Mouse (Mus musculus): ENCODE results near the gene Gpr89. TPM values are rescaled to one million over a fixed set of nuclear protein-coding genes. Genes with fewer than 3 reads are reported as not detected.

The Gpr89 gene
- polyA plus RNA-seq, 1 experiment, result 22.4 TPM

DNA sequence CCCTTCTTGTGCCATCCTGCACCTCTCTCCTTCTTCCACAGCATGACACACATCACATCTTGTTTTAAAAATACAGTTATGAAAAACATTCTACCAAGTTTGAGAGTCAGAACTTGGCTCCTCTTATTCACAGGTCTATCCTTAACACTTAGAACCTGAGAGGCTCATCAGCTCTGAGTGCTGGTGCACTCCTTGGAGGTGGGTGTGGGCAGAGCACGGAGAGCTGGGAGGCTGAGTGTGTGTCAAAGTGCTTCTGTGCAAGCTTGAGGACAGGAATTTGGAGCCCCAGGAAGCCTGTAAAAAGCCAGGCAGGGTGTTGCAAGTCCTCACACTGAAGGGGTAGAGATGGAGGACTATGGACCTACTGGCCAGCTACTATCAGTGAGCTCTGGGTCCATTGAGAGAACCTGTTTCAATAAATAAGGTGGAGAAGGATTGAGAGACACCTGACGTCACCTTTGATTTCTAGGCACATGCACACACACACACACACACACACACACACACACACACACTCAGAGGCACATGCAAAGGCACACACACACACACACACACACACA is 55.9 kb downstream of the Gpr89 start:
- TF ChIP-seq POLR2A (IDR thresholded peaks at IDR 0.05; ENCODE audit: extremely low read depth, insufficient read depth, low read length), result no peak
- TF ChIP-seq CTCF (IDR thresholded peaks at IDR 0.05; ENCODE audit: extremely low read depth, insufficient read depth, low read length), result no peak
- no peak overlapping the region for H3K4me3 ChIP-seq (ENCODE audit: insufficient read depth, low read length)
- no peaks in the 10 kb centered on the region for H3K4me1 ChIP-seq (ENCODE audit: control insufficient read depth, insufficient read depth, low read length)
- no peak overlapping the region for H3K27ac ChIP-seq (ENCODE audit: insufficient read depth, low read length)

- no peak overlapping the region for H3K27ac ChIP-seq (ENCODE audit: insufficient read depth, low read length)
- H3K4me1 ChIP-seq (ENCODE audit: control insufficient read depth, insufficient read depth, low read length), result no peaks in the 10 kb centered on the region
- H3K4me3 ChIP-seq (ENCODE audit: insufficient read depth, low read length), result no peak overlapping the region
- TF ChIP-seq POLR2A (IDR thresholded peaks at IDR 0.05; ENCODE audit: extremely low read depth, insufficient read depth, low read length) (no peak), CTCF (IDR thresholded peaks at IDR 0.05; ENCODE audit: extremely low read depth, insufficient read depth, low read length) (no peak)
Measured at GRCm38 (mm10) chr3:96848470-96848869, 56.7 kb downstream of the Gpr89 start.

GRCm38 (mm10) chr3:96847661-96848060 is 57.5 kb downstream of the Gpr89 start:
- Histone ChIP-seq H3K27ac (ENCODE audit: insufficient read depth, low read length) (no peak overlapping the region), H3K4me1 (ENCODE audit: control insufficient read depth, insufficient read depth, low read length) (no peaks in the 10 kb centered on the region), H3K4me3 (ENCODE audit: insufficient read depth, low read length) (no peak overlapping the region)
- TF ChIP-seq POLR2A (IDR thresholded peaks at IDR 0.05; ENCODE audit: extremely low read depth, insufficient read depth, low read length), result no peak
- no peak for TF ChIP-seq CTCF (IDR thresholded peaks at IDR 0.05; ENCODE audit: extremely low read depth, insufficient read depth, low read length)

GRCm38 (mm10) chr3:96846985-96847384 is 58.2 kb downstream of the Gpr89 start:
- no peak overlapping the region for H3K4me3 ChIP-seq (ENCODE audit: insufficient read depth, low read length)
- H3K4me1 ChIP-seq (ENCODE audit: control insufficient read depth, insufficient read depth, low read length), result no peaks in the 10 kb centered on the region
- H3K27ac ChIP-seq (ENCODE audit: insufficient read depth, low read length), result no peak overlapping the region
- TF ChIP-seq POLR2A (IDR thresholded peaks at IDR 0.05; ENCODE audit: extremely low read depth, insufficient read depth, low read length), result no peak
- TF ChIP-seq CTCF (IDR thresholded peaks at IDR 0.05; ENCODE audit: extremely low read depth, insufficient read depth, low read length), result no peak

DNA sequence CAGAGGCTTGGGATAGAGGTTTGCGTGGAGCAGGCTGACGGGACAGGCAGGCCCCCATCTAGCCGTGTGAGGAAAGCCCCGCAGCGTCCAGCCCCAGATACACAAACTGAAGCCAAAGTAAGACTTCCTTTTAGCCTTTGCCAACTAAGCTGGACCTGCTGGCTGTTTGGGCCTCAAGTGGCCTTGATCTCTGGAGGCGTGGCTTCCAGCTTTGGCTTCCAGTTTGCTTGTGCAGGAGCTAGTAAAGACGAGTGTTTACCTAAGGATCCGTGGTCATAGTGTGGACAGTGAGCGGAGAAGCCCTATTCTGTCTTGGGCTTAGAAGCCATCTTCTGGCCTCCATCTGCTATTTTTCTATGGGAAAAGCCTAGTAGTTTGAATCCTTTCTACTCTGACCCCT is 59.3 kb downstream of the Gpr89 start:
- Histone ChIP-seq H3K4me1 (ENCODE audit: control insufficient read depth, insufficient read depth, low read length) (no peaks in the 10 kb centered on the region), H3K27ac (ENCODE audit: insufficient read depth, low read length) (no peak overlapping the region), H3K4me3 (ENCODE audit: insufficient read depth, low read length) (no peak overlapping the region)
- TF ChIP-seq CTCF (IDR thresholded peaks at IDR 0.05; ENCODE audit: extremely low read depth, insufficient read depth, low read length) (no peak), POLR2A (IDR thresholded peaks at IDR 0.05; ENCODE audit: extremely low read depth, insufficient read depth, low read length) (no peak)

DNA sequence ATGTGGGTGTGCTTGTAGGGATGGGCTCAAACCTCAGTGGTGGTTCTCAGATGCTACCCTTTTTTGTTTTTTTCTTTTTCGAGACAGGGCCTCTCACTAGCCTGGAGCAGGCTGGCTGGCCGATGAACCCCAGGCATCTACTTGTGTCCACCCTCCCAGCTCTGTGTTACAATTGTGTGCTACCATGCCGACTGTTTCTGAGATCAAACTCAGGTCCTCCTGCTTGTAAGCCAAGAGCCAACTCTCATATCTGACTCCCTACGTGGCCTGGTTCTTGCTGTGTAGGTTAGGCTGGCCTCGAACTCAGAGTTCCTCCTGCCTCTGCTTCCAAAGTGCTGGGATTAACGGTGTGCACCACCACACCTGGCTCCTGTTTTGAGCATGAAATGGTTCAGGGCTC is 60.0 kb downstream of the Gpr89 start:
- TF ChIP-seq CTCF (IDR thresholded peaks at IDR 0.05; ENCODE audit: extremely low read depth, insufficient read depth, low read length) (no peak), POLR2A (IDR thresholded peaks at IDR 0.05; ENCODE audit: extremely low read depth, insufficient read depth, low read length) (no peak)
- Histone ChIP-seq H3K4me1 (ENCODE audit: control insufficient read depth, insufficient read depth, low read length) (no peaks in the 10 kb centered on the region), H3K27ac (ENCODE audit: insufficient read depth, low read length) (no peak overlapping the region), H3K4me3 (ENCODE audit: insufficient read depth, low read length) (no peak overlapping the region)

GRCm38 (mm10) chr3:96838996-96839645 is 66.0 kb downstream of the Gpr89 start:
- TF ChIP-seq CTCF (IDR thresholded peaks at IDR 0.05; ENCODE audit: extremely low read depth, insufficient read depth, low read length) (no peak), POLR2A (IDR thresholded peaks at IDR 0.05; ENCODE audit: extremely low read depth, insufficient read depth, low read length) (no peak)
- Histone ChIP-seq H3K27ac (ENCODE audit: insufficient read depth, low read length) (no peak overlapping the region), H3K4me1 (ENCODE audit: control insufficient read depth, insufficient read depth, low read length) (no peaks in the 10 kb centered on the region)

DNA sequence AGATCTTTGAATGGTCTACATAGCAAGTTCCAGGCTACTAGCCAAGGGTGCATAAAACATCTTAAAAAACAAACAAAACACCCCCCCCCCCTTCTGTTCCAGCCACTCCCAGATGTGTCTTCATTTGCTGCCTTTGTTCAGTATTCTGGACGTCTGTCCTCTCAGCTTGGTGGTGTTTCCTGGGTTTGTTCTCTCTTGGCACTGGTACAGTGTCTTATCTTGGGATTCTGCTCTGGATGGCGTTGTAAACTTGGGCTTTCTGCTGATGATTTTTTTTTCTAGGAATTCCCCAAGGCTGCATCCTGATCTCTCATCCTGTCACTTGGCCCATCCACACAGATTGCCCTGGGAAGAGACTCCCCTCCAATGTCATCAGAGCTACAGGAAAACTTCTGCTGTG is 68.7 kb downstream of the Gpr89 start:
- H3K4me1 ChIP-seq (ENCODE audit: control insufficient read depth, insufficient read depth, low read length), result no peaks in the 10 kb centered on the region
- H3K27ac ChIP-seq (ENCODE audit: insufficient read depth, low read length), result no peak overlapping the region
- H3K4me3 ChIP-seq (ENCODE audit: insufficient read depth, low read length), result no peak overlapping the region
- TF ChIP-seq CTCF (IDR thresholded peaks at IDR 0.05; ENCODE audit: extremely low read depth, insufficient read depth, low read length), result no peak
- no peak for TF ChIP-seq POLR2A (IDR thresholded peaks at IDR 0.05; ENCODE audit: extremely low read depth, insufficient read depth, low read length)

More at GRCm38 (mm10) chr3:96838996-96839645, 66.0 kb downstream of the Gpr89 start:
- H3K4me3 ChIP-seq (ENCODE audit: insufficient read depth, low read length), result no peak overlapping the region

DNA sequence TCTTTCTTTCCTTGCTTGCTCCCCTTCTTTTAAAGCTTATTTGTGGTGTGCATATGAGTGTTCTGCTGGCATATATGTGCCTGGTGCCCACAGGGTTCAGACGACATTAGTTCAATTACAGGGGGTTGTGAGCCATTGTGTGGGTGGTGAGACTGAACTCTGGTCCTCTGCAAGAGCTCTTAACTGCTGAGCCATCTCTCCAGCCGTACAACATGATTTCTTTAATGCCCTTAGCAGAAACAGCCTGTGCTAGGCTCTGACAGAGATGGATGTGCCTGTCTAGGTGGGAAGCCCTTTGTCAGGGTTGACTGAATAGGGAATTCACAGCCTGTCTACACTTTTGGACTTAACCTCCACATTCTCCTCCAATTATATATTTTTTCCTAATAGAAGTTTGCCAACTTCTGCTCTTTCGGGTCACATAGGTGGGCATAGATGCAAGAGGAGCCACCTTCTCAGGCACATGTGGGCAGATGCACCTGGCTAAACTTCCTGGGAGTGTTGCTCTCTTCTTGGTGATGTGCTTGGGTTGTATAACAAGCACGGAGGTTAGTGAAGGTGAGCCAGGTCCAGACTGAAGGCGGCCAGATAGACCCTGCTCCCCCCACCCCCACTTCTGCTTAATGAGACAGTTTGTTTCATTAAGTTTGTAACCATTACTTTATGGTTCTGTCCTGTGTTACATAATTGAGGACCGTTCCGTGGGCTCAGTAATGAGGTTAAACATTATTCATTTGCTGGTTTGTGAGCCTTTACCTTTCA is 70.4 kb downstream of the Gpr89 start:
- Histone ChIP-seq H3K4me1 (ENCODE audit: control insufficient read depth, insufficient read depth, low read length) (no peaks in the 10 kb centered on the region), H3K4me3 (ENCODE audit: insufficient read depth, low read length) (no peak overlapping the region), H3K27ac (ENCODE audit: insufficient read depth, low read length) (no peak overlapping the region)
- TF ChIP-seq CTCF (IDR thresholded peaks at IDR 0.05; ENCODE audit: extremely low read depth, insufficient read depth, low read length), result no peak
- TF ChIP-seq POLR2A (IDR thresholded peaks at IDR 0.05; ENCODE audit: extremely low read depth, insufficient read depth, low read length), result no peak

DNA sequence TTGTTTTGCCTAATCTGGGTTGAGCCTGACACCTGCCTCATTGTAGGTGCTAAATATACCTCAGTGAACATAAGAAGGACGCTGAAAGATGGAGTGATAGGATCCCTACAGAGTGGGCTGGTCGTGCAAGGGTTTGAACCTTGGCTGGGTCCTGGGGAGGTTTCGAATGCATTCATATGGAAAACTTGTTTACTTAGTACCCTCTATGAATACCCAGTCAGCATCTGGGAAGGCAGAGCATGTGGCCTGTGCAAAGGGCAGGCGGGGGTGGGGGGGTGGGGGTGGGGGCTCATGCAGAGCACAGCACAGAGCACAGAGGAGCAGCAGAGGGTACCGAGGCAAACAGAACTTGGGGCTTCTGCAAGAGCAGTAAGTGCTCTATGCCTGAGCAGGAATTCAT is 72.2 kb downstream of the Gpr89 start:
- Histone ChIP-seq H3K4me3 (ENCODE audit: insufficient read depth, low read length) (no peak overlapping the region), H3K27ac (ENCODE audit: insufficient read depth, low read length) (no peak overlapping the region), H3K4me1 (ENCODE audit: control insufficient read depth, insufficient read depth, low read length) (no peaks in the 10 kb centered on the region)
- TF ChIP-seq POLR2A (IDR thresholded peaks at IDR 0.05; ENCODE audit: extremely low read depth, insufficient read depth, low read length) (no peak), CTCF (IDR thresholded peaks at IDR 0.05; ENCODE audit: extremely low read depth, insufficient read depth, low read length) (no peak)
